ENCODE assay signal across 19 mouse cellular contexts in genomic region chr5:25614659-25615061, GRCm38 (mm10).
DNase-seq lines count a peak whose midpoint lies in the region; ATAC-seq lines count a peak whose summit lies in the region.
"Had no signal": no experiment of that assay in that cellular context is flagged by ENCODE, and none has a peak within 500 bp of the region (broad histone marks: within the 10 kb centered on the region; RNA-seq: fewer than 3 reads in every experiment).

No protein-coding gene starts in this region.

- H3K4me3 ChIP-seq in forebrain, embryonic 16.5 days (replicated peaks; ENCODE audit: low read length) = no peak overlapping the region
- H3K4me3 ChIP-seq in forebrain, embryonic 11.5 days (ENCODE audit: low read depth, low read length) = no peak overlapping the region
- H3K4me3 ChIP-seq in kidney, embryonic 14.5 days (ENCODE audit: low read length) = no peak overlapping the region
- H3K4me3 ChIP-seq in embryonic facial prominence, embryonic 10.5 days = no peak overlapping the region
- no peak overlapping the region for H3K4me3 ChIP-seq in stomach, embryonic 16.5 days (replicated peaks; ENCODE audit: low read length)
- H3K4me3 ChIP-seq: embryonic facial prominence, embryonic 13.5 days; heart, embryonic 13.5 days; limb, embryonic 10.5 days; megakaryocyte, embryonic 14.5 days; neural tube, embryonic 12.5 days had no signal

- no peak overlapping the region for H3K4me2 ChIP-seq in forebrain, embryonic 16.5 days (ENCODE audit: low read length)
- no peak overlapping the region for H3K4me2 ChIP-seq in forebrain, embryonic 11.5 days (ENCODE audit: low read depth, low read length, severe bottlenecking)
- H3K4me2 ChIP-seq in kidney, embryonic 14.5 days (replicated peaks; ENCODE audit: low read depth, low read length) = no peak overlapping the region
- no peak overlapping the region for H3K4me2 ChIP-seq in stomach, embryonic 16.5 days (ENCODE audit: low read depth, low read length)
- H3K4me2 ChIP-seq: embryonic facial prominence, embryonic 13.5 days; heart, embryonic 13.5 days; neural tube, embryonic 12.5 days had no signal

- no peaks in the 10 kb centered on the region for H3K27me3 ChIP-seq in forebrain, embryonic 16.5 days (replicated peaks; ENCODE audit: control insufficient read depth, insufficient read depth, low read length)
- no peaks in the 10 kb centered on the region for H3K27me3 ChIP-seq in forebrain, embryonic 11.5 days (ENCODE audit: control insufficient read depth, insufficient read depth, low read length)
- no peaks in the 10 kb centered on the region for H3K27me3 ChIP-seq in kidney, embryonic 14.5 days (ENCODE audit: control insufficient read depth, insufficient read depth, low read length)
- H3K27me3 ChIP-seq in embryonic facial prominence, embryonic 10.5 days (replicated peaks; ENCODE audit: low read depth, poor library complexity, severe bottlenecking) = no peaks in the 10 kb centered on the region
- no peaks in the 10 kb centered on the region for H3K27me3 ChIP-seq in stomach, embryonic 16.5 days (ENCODE audit: control insufficient read depth, insufficient read depth, low read length)
- H3K27me3 ChIP-seq: embryonic facial prominence, embryonic 13.5 days; heart, embryonic 13.5 days; neural tube, embryonic 12.5 days; Patski had no signal

- no peaks in the 10 kb centered on the region for H3K9me3 ChIP-seq in forebrain, embryonic 16.5 days (ENCODE audit: control insufficient read depth, low read length)
- H3K9me3 ChIP-seq in forebrain, embryonic 11.5 days (ENCODE audit: control insufficient read depth, low read length) = no peaks in the 10 kb centered on the region
- H3K9me3 ChIP-seq in kidney, embryonic 14.5 days (ENCODE audit: control insufficient read depth, low read length) = no peaks in the 10 kb centered on the region
- no peaks in the 10 kb centered on the region for H3K9me3 ChIP-seq in embryonic facial prominence, embryonic 10.5 days
- H3K9me3 ChIP-seq in stomach, embryonic 16.5 days (replicated peaks; ENCODE audit: control insufficient read depth, low read length) = no peaks in the 10 kb centered on the region
- H3K9me3 ChIP-seq: embryonic facial prominence, embryonic 13.5 days; heart, embryonic 13.5 days; limb, embryonic 10.5 days; megakaryocyte, embryonic 14.5 days; neural tube, embryonic 12.5 days had no signal

- WGBS in forebrain, embryonic 16.5 days = 98% methylated on average over 4 of the region's 4 CpGs
- WGBS in forebrain, embryonic 11.5 days = 90% methylated on average over 4 of the region's 4 CpGs
- 88% methylated on average over 4 of the region's 4 CpGs for WGBS in kidney, embryonic 14.5 days
- WGBS in embryonic facial prominence, embryonic 10.5 days = 91% methylated on average over 4 of the region's 4 CpGs
- WGBS in stomach, embryonic 16.5 days = 82% methylated on average over 4 of the region's 4 CpGs

- no peak overlapping the region for H3K9ac ChIP-seq in forebrain, embryonic 16.5 days (replicated peaks; ENCODE audit: low read depth, low read length)
- no peak overlapping the region for H3K9ac ChIP-seq in forebrain, embryonic 11.5 days (ENCODE audit: low read length)
- H3K9ac ChIP-seq in kidney, embryonic 14.5 days (ENCODE audit: low read depth, low read length) = no peak overlapping the region
- no peak overlapping the region for H3K9ac ChIP-seq in stomach, embryonic 16.5 days (ENCODE audit: low read length)
- H3K9ac ChIP-seq: embryonic facial prominence, embryonic 13.5 days; heart, embryonic 13.5 days; neural tube, embryonic 12.5 days had no signal

- H3K27ac ChIP-seq in forebrain, embryonic 16.5 days (ENCODE audit: low read length) = peak overlapping the region; percentile 37; the same call in 1 of the 2 replicates
- H3K27ac ChIP-seq in forebrain, embryonic 11.5 days (ENCODE audit: low read depth, low read length) = no peak overlapping the region
- no peak overlapping the region for H3K27ac ChIP-seq in kidney, embryonic 14.5 days (ENCODE audit: low read depth, low read length)
- H3K27ac ChIP-seq in embryonic facial prominence, embryonic 10.5 days (replicated peaks) = 0 out of 2 replicates have a peak overlapping the region, but pooled peaks have one; percentile 6
- peak overlapping the region; percentile 61 for H3K27ac ChIP-seq in stomach, embryonic 16.5 days (ENCODE audit: low read length)
- H3K27ac ChIP-seq: embryonic facial prominence, embryonic 13.5 days; heart, embryonic 13.5 days; limb, embryonic 10.5 days; neural tube, embryonic 12.5 days had no signal

- H3K4me1 ChIP-seq in forebrain, embryonic 16.5 days (replicated peaks; ENCODE audit: control insufficient read depth, insufficient read depth, low read length) = peaks cover 20% of the 10 kb centered on the region
- no peaks in the 10 kb centered on the region for H3K4me1 ChIP-seq in forebrain, embryonic 11.5 days (replicated peaks; ENCODE audit: control insufficient read depth, insufficient read depth, low read length)
- no peaks in the 10 kb centered on the region for H3K4me1 ChIP-seq in kidney, embryonic 14.5 days (ENCODE audit: control insufficient read depth, insufficient read depth, low read length)
- no peaks in the 10 kb centered on the region for H3K4me1 ChIP-seq in embryonic facial prominence, embryonic 10.5 days
- H3K4me1 ChIP-seq in stomach, embryonic 16.5 days (ENCODE audit: control insufficient read depth, insufficient read depth, low read length) = peaks cover 4% of the 10 kb centered on the region; the same call in 1 of the 2 replicates
- H3K4me1 ChIP-seq: megakaryocyte, embryonic 14.5 days; neural tube, embryonic 12.5 days had no signal

- DNase-seq in forebrain, embryonic 11.5 days (ENCODE audit: low spot score) = no peak
- DNase-seq in kidney, postnatal 36 days = no peak
- DNase-seq in embryonic facial prominence, embryonic 10.5 days (ENCODE audit: low spot score) = no peak
- no peak for DNase-seq in layer of hippocampus, postnatal 14 days (ENCODE audit: low spot score in 2 of 2)
- DNase-seq: adrenal gland, adult 8-10 months; kidney, postnatal 10 days; lung, adult 18-20 months; right cerebral cortex, adult 18-20 months; thymus, postnatal 36 days had no signal

- H3K36me3 ChIP-seq in forebrain, embryonic 16.5 days (ENCODE audit: control insufficient read depth, insufficient read depth) = no peaks in the 10 kb centered on the region
- H3K36me3 ChIP-seq in forebrain, embryonic 11.5 days (ENCODE audit: control insufficient read depth, insufficient read depth, low read length) = no peaks in the 10 kb centered on the region
- no peaks in the 10 kb centered on the region for H3K36me3 ChIP-seq in kidney, embryonic 14.5 days (ENCODE audit: control insufficient read depth, insufficient read depth, low read length)
- no peaks in the 10 kb centered on the region for H3K36me3 ChIP-seq in embryonic facial prominence, embryonic 10.5 days (replicated peaks)
- no peaks in the 10 kb centered on the region for H3K36me3 ChIP-seq in stomach, embryonic 16.5 days (ENCODE audit: control insufficient read depth, insufficient read depth, low read length)
- H3K36me3 ChIP-seq: embryonic facial prominence, embryonic 13.5 days; heart, embryonic 13.5 days; limb, embryonic 10.5 days; neural tube, embryonic 12.5 days had no signal

- no peak for ATAC-seq in forebrain, embryonic 16.5 days
- no peak for ATAC-seq in forebrain, embryonic 11.5 days (replicated peaks; ENCODE audit: low FRiP score)
- ATAC-seq in kidney, embryonic 14.5 days (ENCODE audit: low FRiP score, low TSS enrichment) = 0 out of 2 replicates have a peak, but pooled peaks have one; percentile 32
- ATAC-seq in stomach, embryonic 16.5 days (ENCODE audit: insufficient read depth, low FRiP score) = peak; percentile 46; the same call in 1 of the 2 replicates
- ATAC-seq: CD4-positive, CD25-positive, alpha-beta regulatory T cell, adult 4 months; Patski had no signal

Comparison
In these comparisons a context has a peak if more than half of its experiments do, and no peak if none do; other contexts are left out.
1. H3K27ac ChIP-seq: peak in forebrain, embryonic 16.5 days (single experiment), embryonic facial prominence, embryonic 10.5 days (single experiment) and stomach, embryonic 16.5 days (single experiment); none in forebrain, embryonic 11.5 days (single experiment) and kidney, embryonic 14.5 days (single experiment).
2. ATAC-seq: peak in kidney, embryonic 14.5 days (single experiment) and stomach, embryonic 16.5 days (single experiment); none in forebrain, embryonic 16.5 days (single experiment) and forebrain, embryonic 11.5 days (single experiment).